Mouse (Mus musculus): ENCODE results near the gene Nadk2. TPM values are rescaled to one million over a fixed set of nuclear protein-coding genes. Genes with fewer than 3 reads are reported as not detected.
A peak's percentile ranks its signal among the peaks of the same experiment; 100 is the strongest.

Gene Nadk2
- polyA plus RNA-seq, 1 experiment from 2014 or later: 23.1 TPM

GRCm38 (mm10) chr15:9140684-9141171 lies 69.7 kb downstream of the Nadk2 start:
- Histone ChIP-seq H3K4me1 (peaks cover 36% of the 10 kb centered on the region), H3K27ac (replicated peaks) (peak overlapping the region; percentile 85), H3K4me3 (peak overlapping the region; percentile 62), H3K4me2 (replicated peaks) (peak overlapping the region; percentile 76), H3K9ac (replicated peaks) (peak overlapping the region; percentile 74), H3K36me3 (peaks cover 21% of the 10 kb centered on the region), H3K9me3 (no peaks in the 10 kb centered on the region), H3K27me3 (no peaks in the 10 kb centered on the region)
- WGBS: under 1% methylated on average over 37 of the region's 37 CpGs
- peak; percentile 88 for ATAC-seq (replicated peaks)

DNA sequence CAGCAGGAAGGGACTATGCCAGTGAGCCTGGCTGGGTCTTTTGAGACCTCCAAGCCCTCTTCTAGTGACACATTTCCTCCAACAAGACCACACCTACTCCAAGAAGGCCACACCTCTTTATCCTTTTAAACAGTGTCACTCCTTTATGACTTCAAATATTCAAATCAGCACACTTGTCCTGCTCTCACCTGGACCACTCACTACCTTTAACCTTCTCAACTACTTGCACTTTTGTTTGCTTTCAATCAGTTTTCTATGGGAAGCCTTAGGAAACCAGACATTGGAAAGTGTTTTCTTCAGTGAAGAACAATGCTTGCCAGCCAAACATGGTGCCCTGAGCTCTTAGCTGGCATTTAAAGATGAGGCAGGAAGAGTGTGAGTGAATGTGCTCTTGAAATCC lies 84.3 kb downstream of the Nadk2 start, which contains the start of gene Skp2:
Gene Skp2 (minus strand): TSS at position 101 of the 400 bp plus-strand sequence.
- Histone ChIP-seq H3K36me3 (peaks cover 50% of the 10 kb centered on the region), H3K9me3 (no peaks in the 10 kb centered on the region), H3K9ac (replicated peaks) (no peak within 1 kb of the TSS), H3K4me1 (no peaks in the 10 kb centered on the region), H3K27me3 (no peaks in the 10 kb centered on the region), H3K4me3 (no peak within 1 kb of the TSS), H3K4me2 (replicated peaks) (no peak within 1 kb of the TSS), H3K27ac (replicated peaks) (no peak within 1 kb of the TSS)
- ATAC-seq (replicated peaks): no peak

Other genes starting within 250 kb of the Nadk2 start
- gene Ranbp3l, start 103.3 kb upstream of the Nadk2 start, polyA plus RNA-seq (2015; fragmentation: Nextera tagmentation; extraction: Ambion mirVana): 5.2 and 5.7 TPM in 2 replicates
- 4.2 and 4.3 TPM in 2 replicates for gene Lmbrd2, start 69.3 kb downstream of the Nadk2 start, polyA plus RNA-seq (2015; fragmentation: Nextera tagmentation; extraction: Ambion mirVana)
- gene Skp2, start 84.2 kb downstream of the Nadk2 start, polyA plus RNA-seq (2015; fragmentation: Nextera tagmentation; extraction: Ambion mirVana): 41.0 and 41.9 TPM in 2 replicates
- gene Ugt3a1, start 205.6 kb downstream of the Nadk2 start, polyA plus RNA-seq (2015; fragmentation: Nextera tagmentation; extraction: Ambion mirVana): not detected in 2 replicates